Mouse (Mus musculus): ENCODE results near the gene Sfn.
"Not testable (repeated sequence)": the region's sequence is repeated elsewhere in the genome, so short reads cannot be mapped to it uniquely, and the experiment has no call there.

Sfn gene

GRCm38 (mm10) chr4:133601721-133602218, at the start of gene Sfn:
Gene Sfn, minus strand, starts transcription at chr4:133602168.
- DNase-seq (ENCODE audit: low spot score in 2 of 2), result no peak

GRCm38 (mm10) chr4:133651445-133651844, 49.5 kb upstream of the Sfn start:
- DNase-seq (ENCODE audit: low spot score in 2 of 2), result no peak

DNA sequence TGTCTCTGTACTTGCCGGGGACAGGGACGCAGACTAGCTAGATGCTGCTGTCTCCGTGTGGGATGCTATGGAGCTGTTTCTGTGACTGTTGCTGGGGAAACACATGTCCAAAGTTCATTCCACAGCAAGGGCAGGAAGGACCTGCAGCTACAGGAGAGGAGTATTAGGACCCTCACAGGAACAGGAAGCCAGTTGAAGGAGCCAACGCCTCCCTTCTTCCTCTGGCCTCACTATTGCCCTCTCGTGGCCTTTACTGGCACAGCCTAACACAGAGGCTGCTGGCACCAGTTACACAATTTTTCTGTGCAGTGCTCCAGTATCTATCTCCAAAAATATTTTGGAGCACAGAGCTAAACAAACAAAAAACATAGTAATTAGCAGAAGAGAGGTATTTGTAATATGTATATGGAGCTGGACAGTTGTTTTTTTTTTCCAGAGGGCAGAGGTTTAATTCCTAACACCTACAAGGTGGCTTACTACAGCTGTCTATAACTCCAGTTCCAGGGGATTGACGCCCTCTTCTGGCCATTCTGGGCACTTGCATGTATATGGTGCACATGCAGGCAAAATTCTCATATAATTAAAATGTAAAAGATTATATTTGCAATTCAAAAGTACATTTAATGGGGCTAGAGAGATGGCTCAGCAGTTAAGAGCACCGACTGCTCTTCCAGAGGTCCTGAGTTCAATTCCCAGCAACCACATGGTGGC, 48.2 kb upstream of the Sfn start, which contains the start of gene Zdhhc18:
TSS of gene Zdhhc18 (minus strand) at position 166 of the 711 bp plus-strand sequence.
- DNase-seq (ENCODE audit: low spot score in 2 of 2), result peak in 1 of 2 experiments; percentile 63

- not testable (repeated sequence) for DNase-seq (ENCODE audit: low spot score in 2 of 2)
Measured at GRCm38 (mm10) chr4:133649464-133649863, 47.5 kb upstream of the Sfn start.

DNA sequence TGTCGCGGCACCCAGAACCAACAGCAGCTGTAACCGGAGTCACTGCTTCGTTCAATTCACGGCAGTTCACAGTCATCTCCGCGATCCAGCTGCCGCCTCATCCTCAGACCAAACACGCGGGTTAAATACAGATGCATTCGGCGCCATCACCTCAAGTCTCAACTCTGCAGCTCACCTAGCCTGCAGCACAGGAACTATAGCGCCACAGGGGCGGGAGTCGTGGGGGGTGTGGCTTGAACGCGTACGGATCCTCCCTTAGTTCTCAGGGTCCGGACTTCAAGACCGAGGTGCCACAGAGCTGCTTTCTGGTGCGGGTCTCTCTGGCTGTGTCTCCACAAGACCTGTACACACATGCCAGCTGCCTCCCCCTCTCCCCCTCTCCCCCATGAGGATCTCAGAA, 43.7 kb upstream of the Sfn start:
- DNase-seq (ENCODE audit: low spot score in 2 of 2), result no peak

- no peak for DNase-seq (ENCODE audit: low spot score in 2 of 2)
Measured at GRCm38 (mm10) chr4:133645195-133645594, 43.2 kb upstream of the Sfn start.

- no peak for DNase-seq (ENCODE audit: low spot score in 2 of 2)
Measured at GRCm38 (mm10) chr4:133634043-133634410, 32.1 kb upstream of the Sfn start.

DNA sequence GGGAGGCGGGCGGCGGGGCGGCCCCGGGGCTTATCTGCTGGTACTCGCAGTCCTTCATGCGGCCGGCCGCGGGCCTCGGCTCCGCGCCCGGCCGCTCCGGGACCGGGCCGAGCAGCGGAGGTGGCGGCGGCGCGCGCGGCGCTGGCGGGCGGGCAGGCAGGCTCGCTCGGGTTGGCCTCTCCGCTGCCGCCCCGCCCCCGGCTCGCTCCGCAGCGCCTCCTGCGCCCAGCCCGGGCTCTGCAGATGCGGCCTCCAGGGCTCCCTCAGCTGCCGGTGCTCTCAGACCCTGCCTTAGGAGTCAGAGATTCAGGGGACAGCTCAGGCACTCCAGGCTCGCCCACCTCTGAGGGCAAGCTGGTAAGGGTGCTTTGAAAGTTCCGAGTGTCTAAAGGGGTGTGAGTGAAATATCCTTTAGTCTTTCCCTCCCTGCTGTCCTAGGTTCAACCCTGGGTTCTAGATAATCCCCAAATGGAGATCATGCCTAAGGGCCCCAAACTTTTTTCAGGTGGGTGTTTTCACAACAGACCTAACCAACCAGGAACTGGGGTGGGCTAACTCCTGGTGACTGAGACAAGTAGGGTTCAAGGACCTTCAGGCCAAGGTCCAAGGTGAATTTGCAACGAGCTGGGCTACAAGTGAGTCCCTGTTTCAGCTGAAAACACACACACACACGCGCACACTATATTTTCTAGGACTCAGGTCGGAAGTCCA, 31.5 kb upstream of the Sfn start:
- peak; percentile 64 to 86 for DNase-seq (ENCODE audit: low spot score in 2 of 2)

- peak in 1 of 2 experiments; percentile 37 for DNase-seq (ENCODE audit: low spot score in 2 of 2)
Measured at GRCm38 (mm10) chr4:133632483-133633327, 30.7 kb upstream of the Sfn start.

GRCm38 (mm10) chr4:133631769-133632411, 29.9 kb upstream of the Sfn start:
- DNase-seq (ENCODE audit: low spot score in 2 of 2), result no peak

- DNase-seq (ENCODE audit: low spot score in 2 of 2), result no peak
Measured at GRCm38 (mm10) chr4:133631071-133631768, 29.3 kb upstream of the Sfn start.

GRCm38 (mm10) chr4:133630326-133630920, 28.5 kb upstream of the Sfn start:
- DNase-seq (ENCODE audit: low spot score in 2 of 2), result no peak

DNA sequence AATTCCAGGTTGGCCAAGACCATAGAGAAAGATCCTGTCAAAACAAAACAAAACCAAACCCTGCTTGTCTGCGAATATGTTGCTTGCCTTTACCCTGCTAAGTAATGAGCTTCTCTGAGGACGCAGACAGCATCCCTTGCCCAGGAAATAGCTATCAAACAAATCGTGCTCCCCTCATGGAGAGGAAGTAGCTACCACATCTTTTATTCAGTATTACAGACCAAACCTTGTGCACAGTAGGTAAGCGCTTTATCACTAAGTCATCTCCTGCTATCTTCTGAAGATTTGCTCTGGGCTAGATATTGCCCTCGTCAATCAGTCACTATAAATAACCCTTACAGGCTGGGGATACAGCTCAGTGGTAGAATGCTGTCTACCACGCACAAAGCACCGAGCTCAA, 27.2 kb upstream of the Sfn start:
- DNase-seq (ENCODE audit: low spot score in 2 of 2), result no peak

DNA sequence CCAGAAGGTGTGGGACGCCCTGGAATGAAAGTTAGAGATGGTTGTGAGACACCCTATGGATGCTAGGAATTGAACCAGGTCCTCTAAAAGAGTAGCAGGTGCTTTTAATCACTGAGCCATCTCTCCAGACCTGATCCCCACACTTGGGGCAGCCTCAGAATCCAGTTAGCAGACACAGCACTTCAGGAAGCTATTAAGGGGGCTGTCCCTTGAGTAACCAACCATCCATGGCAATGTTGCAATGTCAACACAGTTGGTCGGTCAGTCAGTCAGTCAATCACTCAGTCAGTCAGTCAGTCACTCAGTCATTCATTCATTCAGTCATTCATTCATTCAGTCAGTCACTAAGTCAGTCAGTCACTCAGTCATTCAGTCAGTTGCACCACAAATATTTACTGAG, 26.5 kb upstream of the Sfn start:
- no peak for DNase-seq (ENCODE audit: low spot score in 2 of 2)

DNA sequence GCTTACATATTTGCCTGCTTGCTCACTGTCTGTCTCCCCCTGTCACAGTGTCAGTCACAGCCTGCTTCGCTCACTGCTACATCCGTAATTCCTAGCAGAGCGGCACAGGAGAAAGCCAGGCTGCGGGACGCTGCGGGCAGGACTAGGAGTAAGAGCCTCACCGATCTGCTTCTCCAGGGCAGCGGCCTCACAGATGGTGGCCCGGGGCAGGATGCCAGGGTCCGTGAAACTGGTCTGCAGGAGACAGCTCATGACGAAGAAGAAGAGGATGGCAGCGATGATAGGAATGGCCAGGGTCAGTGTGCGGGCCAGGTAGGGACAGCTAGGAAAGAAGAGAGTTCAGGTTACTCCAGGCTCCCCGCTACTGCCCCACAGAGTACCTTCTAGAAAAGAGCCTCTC, 25.1 kb upstream of the Sfn start:
- DNase-seq (ENCODE audit: low spot score in 2 of 2), result no peak

DNA sequence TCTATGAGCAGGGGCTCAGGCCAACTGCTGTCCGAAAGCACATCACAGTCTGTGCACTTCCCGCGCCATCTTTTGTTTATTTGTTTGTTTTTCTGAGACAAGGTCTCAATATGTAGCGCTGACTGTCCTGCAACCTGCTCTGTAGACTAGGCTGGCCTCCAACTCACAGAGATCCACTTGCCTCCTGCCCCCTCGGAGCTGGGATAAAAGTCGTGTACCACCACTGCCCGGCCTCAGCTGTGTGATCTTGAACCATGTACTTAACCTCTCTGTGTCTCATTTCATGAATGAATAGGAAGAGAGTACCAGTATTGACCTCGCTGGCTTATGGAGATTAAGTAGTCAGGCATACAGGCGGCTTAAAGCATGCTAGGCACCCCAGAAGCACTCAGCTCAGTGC, 24.7 kb upstream of the Sfn start:
- DNase-seq (ENCODE audit: low spot score in 2 of 2), result no peak

- DNase-seq (ENCODE audit: low spot score in 2 of 2), result no peak
Measured at GRCm38 (mm10) chr4:133626221-133626620, 24.3 kb upstream of the Sfn start.

DNA sequence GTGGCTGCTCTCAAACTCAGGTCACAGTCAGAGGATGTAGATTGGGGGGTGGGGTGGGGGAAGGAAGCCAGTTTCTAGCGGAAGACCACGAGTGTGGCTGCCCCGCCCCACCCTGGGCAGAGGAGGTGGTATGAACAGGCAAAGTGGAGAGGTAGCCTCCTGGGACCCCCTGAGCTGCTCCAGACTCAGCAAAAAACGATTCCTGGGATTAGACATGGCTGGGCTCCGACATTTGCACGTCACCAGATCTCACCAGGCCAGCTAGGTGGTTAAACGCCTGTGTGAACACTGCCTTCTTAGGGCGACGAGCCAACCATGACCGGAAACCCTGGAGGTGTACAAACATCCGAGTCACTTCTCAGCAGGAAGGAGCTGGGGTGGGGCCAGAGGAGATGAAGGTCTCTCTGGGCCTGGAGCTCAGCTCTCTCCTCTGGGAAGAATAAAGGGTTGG, 23.7 kb upstream of the Sfn start:
- no peak for DNase-seq (ENCODE audit: low spot score in 2 of 2)

- DNase-seq (ENCODE audit: low spot score in 2 of 2), result no peak
Measured at GRCm38 (mm10) chr4:133624830-133625229, 22.9 kb upstream of the Sfn start.

- DNase-seq (ENCODE audit: low spot score in 2 of 2), result no peak
Measured at GRCm38 (mm10) chr4:133622161-133622695, 20.3 kb upstream of the Sfn start.

All from frontal cortex, postnatal 10 days (tissue).